Mouse (Mus musculus): ENCODE results near the gene Sp100. TPM values are rescaled to one million over a fixed set of nuclear protein-coding genes. Genes with fewer than 3 reads are reported as not detected.
A peak's percentile ranks its signal among the peaks of the same experiment; 100 is the strongest.

The Sp100 gene
- total RNA-seq, 2 experiments from 2014 or later: 35.0 to 45.0 TPM

GRCm38 (mm10) chr1:85695646-85696045 is 45.9 kb downstream of the Sp100 start:
- ATAC-seq (replicated peaks; ENCODE audit: low FRiP score, low TSS enrichment, poor library complexity, severe bottlenecking): no peak

GRCm38 (mm10) chr1:85697721-85698493 is 48.1 kb downstream of the Sp100 start:
- ATAC-seq (replicated peaks; ENCODE audit: low FRiP score, low TSS enrichment, poor library complexity, severe bottlenecking): no peak

DNA sequence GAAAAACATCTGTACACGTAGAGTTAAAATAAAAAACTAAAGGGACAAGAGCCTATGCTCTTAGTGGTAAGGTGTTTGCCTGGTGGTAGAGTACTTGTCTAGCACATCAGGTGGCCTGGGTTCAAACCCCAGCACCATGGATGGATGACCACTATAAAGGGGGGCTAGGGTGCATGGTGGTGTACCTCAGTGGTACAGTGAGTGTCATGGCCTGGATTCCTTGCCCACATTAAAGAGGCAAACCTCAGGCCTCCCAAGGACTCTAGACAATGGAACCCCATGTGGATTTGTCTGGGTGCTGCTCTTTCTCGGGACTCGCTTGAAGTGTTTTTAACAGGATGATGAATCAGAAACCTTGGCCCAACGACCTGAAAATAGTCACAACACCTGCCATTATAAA is 52.7 kb downstream of the Sp100 start:
- no peak for ATAC-seq (replicated peaks; ENCODE audit: low FRiP score, low TSS enrichment, poor library complexity, severe bottlenecking)

DNA sequence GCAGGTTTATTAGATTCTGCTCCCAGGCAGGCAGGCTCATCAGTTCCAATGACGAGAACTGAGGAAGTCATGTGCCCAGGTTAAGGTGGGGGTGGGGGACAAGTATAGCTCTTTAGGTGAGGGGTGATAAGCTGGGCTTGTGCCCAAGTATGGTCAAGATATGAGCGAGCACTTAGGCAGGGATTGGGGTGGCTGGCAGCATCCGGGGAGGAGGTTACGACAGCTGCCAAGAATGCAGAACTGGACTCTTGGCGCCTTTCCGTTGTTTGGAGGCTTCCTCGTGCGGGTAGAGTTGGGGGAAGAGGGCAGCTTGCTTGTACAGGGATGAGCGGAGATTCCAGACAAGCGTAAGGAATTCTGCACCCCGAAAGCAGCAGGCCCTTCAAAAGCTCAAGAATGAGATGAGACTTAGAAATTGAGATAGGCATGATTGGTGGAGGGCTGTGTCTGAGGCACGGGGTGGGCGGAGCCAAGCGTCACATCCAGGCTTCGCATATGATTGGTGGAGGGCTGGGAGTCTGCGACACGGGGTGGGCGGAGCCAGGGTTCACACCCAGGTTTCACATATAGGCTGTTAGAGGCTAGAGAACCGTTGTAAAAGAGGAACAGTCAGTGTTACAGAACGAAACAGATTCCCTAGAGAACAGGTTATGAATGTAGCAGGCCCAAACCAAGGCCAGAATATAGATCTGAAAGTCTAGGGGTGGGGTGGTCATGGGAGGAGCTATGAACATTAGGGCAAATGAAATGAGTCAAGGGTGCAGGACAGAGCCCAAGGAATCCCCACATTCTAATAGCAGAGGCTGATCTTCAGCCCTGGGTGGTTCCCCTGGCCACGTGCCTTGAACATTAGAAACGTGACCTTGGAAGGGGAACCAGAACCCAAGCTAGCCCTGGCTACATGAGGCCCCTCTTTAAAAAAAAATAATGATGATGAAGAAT is 53.7 kb downstream of the Sp100 start:
- peak; percentile 100 for ATAC-seq (replicated peaks; ENCODE audit: low FRiP score, low TSS enrichment, poor library complexity, severe bottlenecking)

DNA sequence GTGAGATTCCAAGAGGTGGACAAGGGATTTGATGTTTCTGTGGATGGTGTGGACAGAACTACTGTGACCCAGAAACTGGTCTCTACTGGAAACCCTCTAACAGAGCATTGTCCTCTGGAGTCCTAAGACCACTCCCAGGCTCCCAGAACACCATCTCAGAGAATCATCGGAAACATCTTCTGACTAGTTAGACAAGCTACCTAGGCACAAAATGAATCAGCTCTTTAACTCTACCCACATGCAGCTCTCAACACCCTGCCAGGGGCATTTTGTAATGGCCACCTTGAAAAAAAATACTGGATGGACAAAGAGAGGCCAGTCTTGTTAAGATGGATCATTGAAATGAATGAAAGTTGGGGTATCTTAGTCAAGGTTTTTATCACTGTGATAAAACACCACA is 55.8 kb downstream of the Sp100 start:
- no peak for ATAC-seq (replicated peaks; ENCODE audit: low FRiP score, low TSS enrichment, poor library complexity, severe bottlenecking)

GRCm38 (mm10) chr1:85706754-85707153 is 57.0 kb downstream of the Sp100 start:
- no peak for ATAC-seq (replicated peaks; ENCODE audit: low FRiP score, low TSS enrichment, poor library complexity, severe bottlenecking)

- ATAC-seq (replicated peaks; ENCODE audit: low FRiP score, low TSS enrichment, poor library complexity, severe bottlenecking): no peak
Observed at GRCm38 (mm10) chr1:85714501-85714900, 64.7 kb downstream of the Sp100 start.

DNA sequence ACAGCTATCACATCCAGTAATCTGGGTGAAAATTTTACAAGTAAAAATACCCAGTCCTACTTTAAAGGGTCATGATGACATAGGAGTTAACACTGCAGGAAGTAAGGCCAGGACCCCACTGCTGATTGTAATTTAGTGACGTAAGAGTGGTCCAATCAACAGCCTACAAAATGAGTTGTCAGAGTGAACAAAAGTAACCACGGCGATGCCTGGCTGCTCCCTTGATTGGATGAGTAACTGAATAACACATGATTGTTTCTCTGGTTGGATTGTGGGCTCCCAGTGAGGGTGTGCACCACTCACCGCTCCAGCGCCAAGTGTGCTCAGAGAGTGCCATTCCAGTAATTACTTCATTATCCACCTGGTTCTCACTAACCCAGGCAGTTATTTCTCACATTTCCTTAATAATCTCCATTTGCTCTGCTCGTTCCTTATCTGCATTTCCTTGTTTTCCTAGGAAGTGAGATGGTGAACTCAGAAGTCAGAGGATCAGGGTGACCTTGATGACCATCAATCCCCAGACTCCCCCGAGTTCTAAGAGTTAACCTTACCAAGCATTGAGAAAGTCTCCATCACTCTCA is 66.7 kb downstream of the Sp100 start:
- ATAC-seq (replicated peaks; ENCODE audit: low FRiP score, low TSS enrichment, poor library complexity, severe bottlenecking): no peak

DNA sequence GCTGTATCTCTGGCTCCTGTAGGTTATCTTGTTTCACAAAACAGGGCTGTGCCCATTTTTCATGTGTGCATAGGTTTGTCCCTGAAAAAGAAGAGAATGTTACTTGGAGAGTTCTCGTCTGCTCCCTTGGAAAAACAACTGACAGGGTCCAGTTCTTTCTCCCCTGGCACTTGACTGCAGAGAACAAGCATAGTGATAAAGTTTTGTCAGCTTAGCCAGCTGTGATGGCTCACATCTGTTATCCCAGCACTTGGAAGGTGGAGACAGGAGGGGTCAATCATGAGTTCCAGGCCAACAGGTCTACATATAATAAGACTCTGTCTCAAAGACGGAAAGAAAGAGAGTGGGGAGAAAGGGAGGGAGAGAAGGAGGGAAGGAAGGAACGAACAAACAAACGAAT is 69.3 kb downstream of the Sp100 start:
- no peak for ATAC-seq (replicated peaks; ENCODE audit: low FRiP score, low TSS enrichment, poor library complexity, severe bottlenecking)

DNA sequence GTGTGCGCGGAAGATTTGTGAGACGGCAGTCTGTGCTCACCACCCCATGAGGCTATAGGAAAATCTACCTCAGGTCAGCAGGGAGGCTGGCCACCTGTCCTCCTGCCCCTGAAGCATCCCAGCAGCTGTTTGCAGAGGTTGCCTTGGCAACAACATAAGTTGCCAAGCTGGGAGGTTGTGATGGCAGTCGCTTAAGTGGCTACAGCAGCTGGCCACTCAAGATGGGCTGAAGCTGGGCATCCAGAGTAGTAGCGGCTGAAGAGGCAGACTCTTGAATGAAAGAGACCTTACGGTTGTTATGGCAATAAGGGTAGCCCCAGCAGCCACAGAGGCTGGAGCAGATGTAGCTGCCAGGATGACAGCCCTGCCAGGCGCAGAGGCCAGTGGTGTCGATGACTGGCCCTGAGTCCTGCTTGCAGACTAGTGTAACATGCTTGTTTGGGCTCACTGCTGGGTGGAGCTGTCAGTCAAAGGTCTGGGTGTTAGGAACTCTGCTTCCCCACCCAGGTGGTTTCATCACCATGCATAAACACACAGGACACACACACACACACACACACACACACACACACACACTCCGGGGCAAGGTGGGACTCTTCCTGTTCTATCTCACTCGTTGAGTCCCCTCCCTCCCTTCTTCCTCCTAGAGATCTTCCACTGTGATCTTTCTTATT is 70.6 kb downstream of the Sp100 start:
- ATAC-seq (replicated peaks; ENCODE audit: low FRiP score, low TSS enrichment, poor library complexity, severe bottlenecking): no peak

- no peak for ATAC-seq (replicated peaks; ENCODE audit: low FRiP score, low TSS enrichment, poor library complexity, severe bottlenecking)
Observed at GRCm38 (mm10) chr1:85730471-85730870, 80.7 kb downstream of the Sp100 start.

DNA sequence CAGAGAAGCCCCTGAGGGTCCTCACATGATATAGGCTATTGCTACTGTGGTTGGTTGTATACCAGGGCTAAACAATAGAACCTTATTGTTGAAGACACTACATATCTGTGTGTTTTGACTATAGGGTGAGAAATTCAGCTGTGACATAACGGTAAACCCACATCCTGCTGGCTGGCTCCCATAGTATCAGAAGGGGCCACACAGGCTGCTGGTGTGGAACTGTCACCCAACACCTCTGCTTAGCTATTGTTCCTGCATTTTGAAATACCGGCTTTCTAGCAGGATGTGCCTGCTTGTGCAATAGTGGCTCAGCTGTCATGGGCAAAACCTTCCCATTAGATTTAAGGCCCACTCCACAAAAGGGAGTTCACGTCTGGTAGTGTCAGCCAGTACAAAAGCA is 82.8 kb downstream of the Sp100 start:
- ATAC-seq (replicated peaks; ENCODE audit: low FRiP score, low TSS enrichment, poor library complexity, severe bottlenecking): no peak

DNA sequence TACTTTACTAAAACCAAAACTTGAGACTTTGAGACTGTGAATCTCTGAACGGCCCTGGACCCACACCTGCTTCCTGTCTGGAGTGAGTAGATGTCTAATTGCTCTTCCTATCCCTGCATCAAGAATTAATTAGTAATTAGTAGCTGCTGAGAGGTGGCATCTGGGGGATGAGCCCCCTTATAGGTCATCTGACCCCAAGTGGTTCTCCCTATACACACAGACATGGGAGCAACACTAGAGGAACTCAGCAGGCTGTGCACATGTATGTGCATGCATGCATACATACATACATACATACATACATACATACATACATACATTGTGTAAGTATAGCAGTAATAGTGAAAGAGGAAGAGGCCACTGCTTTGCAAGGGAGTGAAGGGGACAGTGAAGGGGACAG is 84.7 kb downstream of the Sp100 start:
- no peak for ATAC-seq (replicated peaks; ENCODE audit: low FRiP score, low TSS enrichment, poor library complexity, severe bottlenecking)

DNA sequence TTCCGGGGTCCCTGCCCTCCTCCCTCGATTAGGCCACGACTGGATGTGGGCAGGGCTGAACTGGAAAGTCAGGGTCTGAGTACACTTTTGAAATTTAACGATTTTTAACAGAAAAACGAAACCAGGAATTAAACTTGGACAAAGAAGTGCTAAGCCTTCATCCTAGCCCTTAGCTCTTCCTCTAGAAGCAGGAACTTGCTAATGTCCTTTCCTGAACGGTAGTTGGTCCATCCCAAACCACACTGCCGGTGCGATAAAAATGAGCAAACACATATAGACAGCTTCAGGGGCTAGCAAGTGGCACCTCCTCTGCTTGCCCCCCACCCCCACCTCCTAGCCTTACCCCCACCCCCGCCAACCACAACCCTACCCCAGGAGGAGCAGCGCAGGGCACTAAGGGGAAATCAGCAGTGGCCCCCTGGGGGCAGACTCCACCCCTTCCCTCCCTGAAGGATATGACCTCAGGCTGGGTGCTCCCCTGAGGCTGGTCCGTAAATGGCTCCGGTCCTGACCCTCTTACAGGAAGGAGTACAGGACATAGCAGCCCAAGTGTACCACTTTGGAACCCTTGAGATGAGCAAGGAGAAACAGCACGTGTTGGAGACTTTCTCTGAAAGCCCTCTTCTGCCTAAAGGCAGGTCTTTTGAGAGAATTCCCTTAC is 85.8 kb downstream of the Sp100 start:
- peak; percentile 94 for ATAC-seq (replicated peaks; ENCODE audit: low FRiP score, low TSS enrichment, poor library complexity, severe bottlenecking)

DNA sequence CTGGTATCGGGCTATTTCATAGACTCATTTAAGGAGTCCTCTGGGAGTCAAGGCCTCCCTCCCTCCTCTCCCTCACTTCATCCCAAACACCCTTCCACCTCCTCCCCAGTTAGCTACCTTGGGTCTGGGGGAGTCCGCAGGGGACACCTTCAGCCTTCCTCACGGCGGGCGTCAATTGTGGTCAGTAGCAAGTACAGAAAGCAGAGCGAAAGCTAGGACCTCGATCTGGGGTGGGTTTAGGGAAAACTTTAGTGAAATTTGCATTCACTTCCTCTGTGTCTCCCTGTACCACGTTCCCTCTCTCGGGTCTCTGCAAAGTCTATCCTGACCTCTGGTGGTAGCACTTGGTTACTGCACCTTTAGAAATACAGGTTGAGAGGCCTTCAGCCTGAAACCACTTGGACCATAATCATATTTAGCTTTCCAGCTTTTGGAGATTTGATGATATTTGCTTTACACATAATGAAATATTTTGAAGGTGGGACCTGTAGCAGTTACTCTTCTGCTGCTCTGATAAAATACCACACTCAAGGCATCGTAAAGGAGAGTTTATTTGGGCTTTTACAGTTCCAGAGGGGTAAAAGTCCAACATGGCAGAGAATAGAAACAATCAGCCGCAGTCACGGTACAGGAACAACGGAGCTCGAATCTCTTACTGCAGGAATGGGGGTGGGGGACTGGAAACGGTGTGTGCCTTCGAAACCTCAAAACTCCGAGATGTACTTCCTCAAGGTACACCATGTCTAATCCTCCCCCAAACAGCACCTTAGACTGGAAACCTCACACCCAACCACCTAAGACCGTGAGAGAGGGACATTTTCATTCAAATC is 86.8 kb downstream of the Sp100 start:
- peak; percentile 69 for ATAC-seq (replicated peaks; ENCODE audit: low FRiP score, low TSS enrichment, poor library complexity, severe bottlenecking)

DNA sequence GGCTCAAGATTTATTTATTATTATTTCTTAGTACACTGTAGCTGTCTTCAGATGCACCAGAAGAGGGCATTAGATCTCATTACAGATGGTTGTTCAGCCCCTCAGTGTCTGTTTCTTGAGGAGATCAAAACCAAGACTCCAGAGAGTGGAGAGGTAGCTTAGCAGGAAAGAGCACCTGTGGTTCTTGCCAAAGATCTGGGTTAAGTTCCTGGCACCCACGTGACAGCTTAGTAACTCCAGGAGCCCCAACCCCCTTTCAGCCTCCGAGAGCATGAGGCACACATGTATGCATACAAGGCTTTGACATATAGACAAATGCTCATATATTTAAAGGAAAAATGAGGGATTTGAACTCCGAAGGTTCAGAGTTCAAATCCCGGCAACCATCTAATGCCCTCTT is 89.2 kb downstream of the Sp100 start:
- ATAC-seq (replicated peaks; ENCODE audit: low FRiP score, low TSS enrichment, poor library complexity, severe bottlenecking): no peak

GRCm38 (mm10) chr1:85739819-85740218 is 90.0 kb downstream of the Sp100 start:
- no peak for ATAC-seq (replicated peaks; ENCODE audit: low FRiP score, low TSS enrichment, poor library complexity, severe bottlenecking)

GRCm38 (mm10) chr1:85740923-85741322 is 91.1 kb downstream of the Sp100 start:
- ATAC-seq (replicated peaks; ENCODE audit: low FRiP score, low TSS enrichment, poor library complexity, severe bottlenecking): no peak

Measured in megakaryocyte-erythroid progenitor cell, adult 5-6 weeks (primary cell).